Mouse (Mus musculus): Measurements from ENCODE around the gene Etfb. TPM values are rescaled to one million over a fixed set of nuclear protein-coding genes. Genes with fewer than 3 reads are reported as not detected.

Gene Etfb
- polyA plus RNA-seq, 1 experiment from 2014 or later: 202 TPM

Small RNAs within 50 kb of the gene (microRNA-seq; reads per million reads assigned to microRNA genes)
- 2.7 reads per million, percentile 10 among the genes with 10 or more reads in this experiment for gene Mir7051

Other genes with a start within 250 kb of the Etfb start
- gene Zfp715, start 130.8 kb upstream of the Etfb start, polyA plus RNA-seq (2014; fragmentation: Nextera tagmentation; extraction: Ambion mirVana): 14.9 and 15.7 TPM in 2 replicates
- 0.23 and 0.55 TPM in 2 replicates for gene Siglecf, start 92.7 kb upstream of the Etfb start, polyA plus RNA-seq (2014; fragmentation: Nextera tagmentation; extraction: Ambion mirVana)
- gene Siglecg, start 35.9 kb upstream of the Etfb start, polyA plus RNA-seq (2014; fragmentation: Nextera tagmentation; extraction: Ambion mirVana): not detected in 2 replicates
- gene Lim2, start 16.4 kb upstream of the Etfb start, polyA plus RNA-seq (2014; fragmentation: Nextera tagmentation; extraction: Ambion mirVana): 0.20 TPM in 1 of 2 replicates, not detected in the other
- 0.19 TPM in 1 of 2 replicates, not detected in the other for gene Nkg7, start 7.0 kb upstream of the Etfb start, polyA plus RNA-seq (2014; fragmentation: Nextera tagmentation; extraction: Ambion mirVana)
- not detected in 2 replicates for gene Cldnd2, start 3.3 kb upstream of the Etfb start, polyA plus RNA-seq (2014; fragmentation: Nextera tagmentation; extraction: Ambion mirVana)
- gene Gm45233, start within 50 bp of the Etfb start, polyA plus RNA-seq (2014; fragmentation: Nextera tagmentation; extraction: Ambion mirVana): 0.46 TPM in 1 of 2 replicates, not detected in the other
- gene Vsig10l, start 19.1 kb downstream of the Etfb start, polyA plus RNA-seq (2014; fragmentation: Nextera tagmentation; extraction: Ambion mirVana): 2.2 and 2.4 TPM in 2 replicates
- 2.3 and 3.1 TPM in 2 replicates for gene Iglon5, start 46.0 kb downstream of the Etfb start, polyA plus RNA-seq (2014; fragmentation: Nextera tagmentation; extraction: Ambion mirVana)
- gene 4931406B18Rik, start 61.9 kb downstream of the Etfb start, polyA plus RNA-seq (2014; fragmentation: Nextera tagmentation; extraction: Ambion mirVana): not detected in 2 replicates
- gene Cd33, start 100.3 kb downstream of the Etfb start, polyA plus RNA-seq (2014; fragmentation: Nextera tagmentation; extraction: Ambion mirVana): 0.63 and 0.70 TPM in 2 replicates
- 6.7 and 8.7 TPM in 2 replicates for gene Zfp658, start 118.2 kb downstream of the Etfb start, polyA plus RNA-seq (2014; fragmentation: Nextera tagmentation; extraction: Ambion mirVana)
- gene Zfp719, start 135.5 kb downstream of the Etfb start, polyA plus RNA-seq (2014; fragmentation: Nextera tagmentation; extraction: Ambion mirVana): 17.3 and 17.9 TPM in 2 replicates
- gene Zfp819, start 163.1 kb downstream of the Etfb start, polyA plus RNA-seq (2014; fragmentation: Nextera tagmentation; extraction: Ambion mirVana): 0.23 and 0.64 TPM in 2 replicates
- gene Ceacam18, start 190.6 kb downstream of the Etfb start, polyA plus RNA-seq (2014; fragmentation: Nextera tagmentation; extraction: Ambion mirVana): not detected in 2 replicates
- 0.26 and 0.51 TPM in 2 replicates for gene Siglece, start 216.1 kb downstream of the Etfb start, polyA plus RNA-seq (2014; fragmentation: Nextera tagmentation; extraction: Ambion mirVana)
- 9.3 and 9.9 TPM in 2 replicates for gene Ctu1, start 227.9 kb downstream of the Etfb start, polyA plus RNA-seq (2014; fragmentation: Nextera tagmentation; extraction: Ambion mirVana)
- gene Klk14, start 246.3 kb downstream of the Etfb start, polyA plus RNA-seq (2014; fragmentation: Nextera tagmentation; extraction: Ambion mirVana): not detected in 2 replicates